Mouse (Mus musculus): Measurements from ENCODE around the gene Eef2kmt.

Gene Eef2kmt

DNA sequence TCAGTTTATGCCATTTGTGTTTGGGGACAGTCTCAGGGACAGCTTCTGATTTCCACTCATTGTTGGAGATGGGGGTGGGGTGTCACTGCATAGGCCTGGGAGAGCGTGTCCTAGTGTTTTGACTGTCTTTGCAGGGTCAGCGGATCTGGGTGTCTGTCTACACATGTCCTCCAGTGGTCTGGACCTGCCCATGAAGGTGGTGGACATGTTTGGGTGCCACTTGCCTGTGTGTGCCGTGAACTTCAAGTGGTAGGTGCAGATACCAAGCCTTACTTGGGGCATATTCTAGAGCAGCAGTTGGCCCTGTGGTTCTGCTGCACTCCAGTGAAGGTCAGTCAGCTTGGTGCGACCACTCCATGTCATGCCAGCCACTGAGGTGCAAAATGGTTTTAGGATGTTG, 13.4 kb downstream of the Eef2kmt start:
- no peak for TF ChIP-seq GATA4 (IDR thresholded peaks at IDR 0.05; ENCODE audit: insufficient replicate concordance, low read length)

DNA sequence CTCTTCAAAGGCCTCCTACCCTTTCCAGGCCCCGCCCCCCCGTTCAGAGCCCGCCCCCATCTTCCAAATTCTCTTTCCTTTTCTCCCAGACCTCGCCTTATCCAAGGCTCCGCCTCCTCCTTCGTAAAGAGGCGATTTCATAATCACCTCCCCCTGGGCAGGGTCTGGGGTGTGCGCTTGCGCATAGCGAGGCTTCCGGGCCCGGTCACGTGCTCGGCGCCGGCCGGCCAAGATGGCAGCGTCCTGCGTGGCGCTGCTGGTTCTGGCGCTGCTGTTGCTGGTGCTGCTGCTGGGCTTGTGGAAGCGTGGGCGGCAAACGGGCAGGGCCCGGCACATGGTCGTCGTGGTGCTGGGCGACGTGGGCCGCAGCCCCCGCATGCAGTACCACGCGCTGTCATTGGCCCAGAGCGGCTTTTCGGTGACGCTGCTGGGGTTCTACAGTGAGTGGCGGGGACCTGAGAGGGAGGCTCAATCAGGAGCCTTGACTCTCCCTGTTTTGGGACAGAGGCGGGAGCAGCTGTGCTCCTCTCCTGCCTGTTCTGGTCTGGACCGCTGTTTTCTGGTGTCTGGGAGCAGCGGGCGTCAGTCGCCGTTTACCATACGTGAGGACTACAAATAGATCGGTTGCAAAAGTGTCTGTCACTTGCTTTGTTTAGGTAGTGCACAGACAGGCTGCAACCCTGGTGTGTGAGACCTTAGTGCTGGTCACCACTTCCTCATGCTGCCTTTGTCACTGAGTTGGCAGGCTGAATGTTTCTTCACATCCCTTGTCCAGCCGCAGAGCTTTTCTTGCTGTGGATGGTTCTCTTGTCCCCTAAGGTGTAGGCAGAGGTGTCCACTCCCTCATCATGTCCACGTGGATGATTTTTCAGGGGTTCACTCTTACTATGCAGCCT, 22.1 kb downstream of the Eef2kmt start, which contains the start of gene Alg1:
Alg1 (plus strand) TSS at position 204 of the 896 bp plus-strand sequence.
- TF ChIP-seq GATA4 (IDR thresholded peaks at IDR 0.05; ENCODE audit: insufficient replicate concordance, low read length): peak; percentile 36; the same call in 1 of the 2 replicates

DNA sequence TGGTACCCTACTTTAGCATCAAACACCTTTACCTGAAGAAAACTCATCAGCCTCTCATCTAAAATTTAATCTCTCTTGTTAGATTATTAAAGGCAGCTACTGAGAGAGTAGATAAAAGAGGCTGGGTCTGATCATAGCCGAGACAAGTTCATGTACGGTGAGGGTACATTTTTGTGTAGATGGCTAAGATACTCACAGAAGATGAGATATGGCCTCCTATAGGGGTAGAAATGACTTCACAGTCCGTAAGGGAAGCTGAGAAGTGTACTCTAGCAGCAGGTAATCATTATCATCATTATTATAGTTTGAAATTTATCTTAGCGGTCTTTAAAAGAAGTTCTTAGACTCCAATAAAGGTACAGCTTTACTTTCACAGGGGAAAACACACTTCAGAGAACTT, 22.8 kb downstream of the Eef2kmt start:
- no peak for TF ChIP-seq GATA4 (IDR thresholded peaks at IDR 0.05; ENCODE audit: insufficient replicate concordance, low read length)

DNA sequence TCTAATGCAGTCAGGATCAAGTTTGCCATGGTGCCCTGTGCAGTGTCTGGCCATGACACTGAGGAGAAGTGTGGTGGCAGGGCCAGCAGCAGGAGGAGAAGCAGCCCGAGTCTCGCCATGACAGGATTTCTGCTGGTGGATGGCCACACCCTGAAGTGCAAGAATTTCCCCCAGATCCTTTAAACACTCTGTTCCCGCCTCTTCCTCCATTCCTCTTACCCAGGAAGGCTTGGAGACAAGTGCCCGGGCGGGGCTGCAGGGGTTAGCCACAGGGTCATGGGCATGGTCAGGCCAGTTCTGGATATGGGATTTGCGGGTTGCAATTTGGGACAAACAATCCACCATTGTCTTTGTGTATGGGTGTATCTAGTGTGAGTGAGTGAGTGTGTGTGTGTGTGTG, 33.6 kb downstream of the Eef2kmt start, which contains the start of gene AU021092:
AU021092 (minus strand) TSS at position 160 of the 400 bp plus-strand sequence.
- TF ChIP-seq GATA4 (IDR thresholded peaks at IDR 0.05; ENCODE audit: insufficient replicate concordance, low read length): no peak

DNA sequence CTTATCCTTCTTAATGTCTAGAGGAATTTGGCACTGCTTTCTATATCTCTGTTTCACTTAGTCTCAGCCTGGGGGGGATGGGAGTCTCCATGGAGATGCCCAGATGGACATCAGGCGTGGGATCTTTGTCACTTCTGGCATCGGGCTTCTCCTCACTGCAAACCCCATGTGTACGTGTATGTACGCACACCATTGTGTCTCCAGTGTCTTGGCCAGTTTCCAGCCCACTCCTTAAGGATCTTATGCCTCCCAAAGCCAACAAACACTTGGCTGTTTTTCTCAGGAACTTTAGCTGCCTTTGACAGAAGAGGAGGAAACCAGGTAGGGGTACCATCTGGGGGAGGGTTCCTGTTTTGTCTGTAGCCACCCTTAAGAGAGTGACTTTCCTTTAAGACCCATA, 34.4 kb downstream of the Eef2kmt start:
- TF ChIP-seq GATA4 (IDR thresholded peaks at IDR 0.05; ENCODE audit: insufficient replicate concordance, low read length): no peak

DNA sequence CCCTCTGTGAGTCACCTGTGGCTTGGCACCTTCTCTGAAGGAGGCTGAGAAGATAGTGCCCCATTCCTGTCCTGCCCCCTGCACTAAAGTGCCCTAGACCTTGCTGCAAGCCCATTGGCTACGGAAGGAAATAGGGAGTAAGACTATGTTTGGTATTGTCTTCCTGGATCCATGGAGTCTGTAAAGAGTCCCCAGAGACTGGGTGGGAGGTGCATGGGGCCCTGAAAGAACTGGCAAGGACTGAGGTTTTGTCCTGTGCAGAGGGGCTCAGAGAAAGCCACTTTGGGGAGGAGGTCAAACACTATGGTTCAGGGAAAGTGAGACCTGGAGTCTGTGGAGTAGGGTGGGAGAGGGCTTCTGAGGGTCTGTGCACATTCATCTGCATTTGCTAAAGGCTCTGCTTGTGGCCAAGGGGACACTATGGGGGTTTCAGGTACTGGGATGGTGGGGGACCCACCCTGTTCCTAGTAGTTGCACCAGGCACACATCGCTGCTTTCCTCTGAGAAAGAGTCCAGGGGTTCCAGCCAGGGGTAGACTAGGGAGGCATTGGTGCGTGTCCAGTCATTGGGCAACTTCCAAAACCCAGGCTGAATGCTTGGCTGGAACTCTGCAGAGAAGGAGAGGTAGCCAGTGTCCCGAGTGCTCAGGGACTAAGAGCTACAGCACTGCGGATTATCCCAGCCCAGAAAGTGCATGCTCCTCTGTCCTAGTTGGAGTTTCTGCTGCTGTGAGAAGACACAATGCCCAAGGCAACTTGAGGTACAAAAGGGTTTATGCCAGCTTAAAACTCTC, 38.2 kb downstream of the Eef2kmt start:
- TF ChIP-seq GATA4 (IDR thresholded peaks at IDR 0.05; ENCODE audit: insufficient replicate concordance, low read length): no peak

DNA sequence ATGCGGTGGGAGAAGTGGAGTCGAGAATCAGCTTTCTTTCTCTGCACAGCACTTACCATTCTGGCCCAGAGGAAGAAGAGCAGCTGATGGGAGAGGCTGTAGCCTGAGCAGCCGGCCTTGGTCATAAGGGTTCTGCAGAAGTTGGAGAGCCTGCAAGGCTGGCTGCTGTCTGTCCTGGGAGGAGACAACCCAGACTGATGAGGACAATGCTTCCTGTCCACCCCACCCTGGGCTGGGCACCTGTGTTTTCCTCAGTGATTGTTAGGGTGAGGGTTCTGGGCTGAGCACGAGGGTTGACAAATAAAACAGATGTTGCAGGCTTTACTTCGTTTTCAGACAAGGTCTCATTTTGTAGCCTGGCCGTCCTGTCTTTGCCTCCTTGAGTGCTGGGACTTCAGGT, 39.1 kb downstream of the Eef2kmt start:
- TF ChIP-seq GATA4 (IDR thresholded peaks at IDR 0.05; ENCODE audit: insufficient replicate concordance, low read length): no peak

DNA sequence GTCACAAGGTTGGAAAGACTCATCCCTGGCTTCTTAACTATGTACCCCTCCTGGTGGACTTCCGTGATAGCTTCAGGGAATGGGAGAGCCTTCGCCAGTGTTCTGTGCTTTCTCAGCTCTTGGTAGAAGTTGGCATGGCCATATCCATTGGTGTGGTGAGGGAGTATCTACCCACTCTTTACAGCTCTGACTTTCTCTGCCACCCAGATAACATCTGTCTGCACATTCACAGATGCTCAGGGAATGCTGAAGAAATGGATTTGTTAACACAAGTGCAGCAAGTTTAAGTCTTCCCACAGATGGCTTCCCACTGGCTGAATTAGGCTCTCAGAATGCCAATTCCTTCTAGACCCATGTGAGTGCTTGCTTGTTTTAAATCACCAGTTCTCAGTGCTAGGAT, 41.7 kb downstream of the Eef2kmt start:
- TF ChIP-seq GATA4 (IDR thresholded peaks at IDR 0.05; ENCODE audit: insufficient replicate concordance, low read length): no peak

DNA sequence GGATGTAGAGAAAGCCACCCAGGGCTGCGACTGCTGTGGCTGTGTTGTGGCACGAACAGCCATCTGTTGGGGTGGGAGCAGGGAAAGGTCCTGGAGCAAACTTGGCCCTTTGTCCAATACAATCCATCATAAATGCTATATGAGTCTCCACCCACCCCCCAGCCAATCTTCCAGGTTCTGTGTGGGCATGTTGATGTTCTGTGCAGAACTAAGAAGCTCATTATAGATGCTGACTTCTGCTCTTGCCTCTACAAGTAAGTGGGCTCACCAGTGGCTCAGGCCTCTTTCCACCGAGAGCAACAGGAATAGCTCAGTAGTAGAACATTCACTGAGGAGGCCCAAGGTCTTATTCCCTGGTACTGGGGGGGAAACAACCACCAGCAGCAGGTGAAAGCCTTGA, 43.6 kb downstream of the Eef2kmt start:
- no peak for TF ChIP-seq GATA4 (IDR thresholded peaks at IDR 0.05; ENCODE audit: insufficient replicate concordance, low read length)

DNA sequence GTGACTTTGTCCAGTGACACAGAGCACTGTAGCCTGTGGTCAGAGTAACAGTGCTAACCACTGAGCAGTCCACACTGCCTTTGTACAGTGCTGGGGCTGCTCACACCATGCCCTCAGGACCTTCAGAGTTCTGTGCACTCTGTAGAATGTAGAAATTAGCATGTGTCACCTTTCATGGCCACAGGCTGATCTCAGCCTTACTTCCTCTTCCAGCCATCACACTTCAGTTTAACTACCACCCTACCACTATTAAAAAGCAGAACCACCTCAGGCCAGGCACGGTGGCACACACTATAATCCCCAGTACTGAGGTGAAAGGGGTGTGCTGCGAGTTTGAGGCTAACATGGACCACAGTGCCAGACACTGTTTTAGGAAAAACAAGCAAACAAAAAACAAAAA, 45.4 kb downstream of the Eef2kmt start:
- no peak for TF ChIP-seq GATA4 (IDR thresholded peaks at IDR 0.05; ENCODE audit: insufficient replicate concordance, low read length)

DNA sequence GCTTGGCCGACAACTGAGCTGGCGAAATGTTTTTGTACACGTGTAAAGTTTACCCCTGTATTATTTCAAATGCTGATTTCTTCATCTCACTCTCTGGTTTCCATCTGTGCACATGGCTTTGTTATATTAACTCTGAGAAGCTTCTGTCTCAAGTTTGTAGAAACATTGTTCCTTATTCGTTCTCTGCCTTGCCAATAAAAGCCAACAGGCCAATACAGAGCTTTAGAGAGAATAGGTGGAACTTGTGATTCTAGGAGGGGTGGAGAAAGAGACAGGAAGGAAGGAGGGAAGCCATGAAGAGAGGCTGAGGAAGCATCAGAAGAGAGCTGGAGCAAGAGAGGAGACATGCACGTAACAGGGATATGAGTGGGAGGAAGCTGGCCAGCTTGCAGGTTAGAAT, 49.7 kb downstream of the Eef2kmt start:
- no peak for TF ChIP-seq GATA4 (IDR thresholded peaks at IDR 0.05; ENCODE audit: insufficient replicate concordance, low read length)

DNA sequence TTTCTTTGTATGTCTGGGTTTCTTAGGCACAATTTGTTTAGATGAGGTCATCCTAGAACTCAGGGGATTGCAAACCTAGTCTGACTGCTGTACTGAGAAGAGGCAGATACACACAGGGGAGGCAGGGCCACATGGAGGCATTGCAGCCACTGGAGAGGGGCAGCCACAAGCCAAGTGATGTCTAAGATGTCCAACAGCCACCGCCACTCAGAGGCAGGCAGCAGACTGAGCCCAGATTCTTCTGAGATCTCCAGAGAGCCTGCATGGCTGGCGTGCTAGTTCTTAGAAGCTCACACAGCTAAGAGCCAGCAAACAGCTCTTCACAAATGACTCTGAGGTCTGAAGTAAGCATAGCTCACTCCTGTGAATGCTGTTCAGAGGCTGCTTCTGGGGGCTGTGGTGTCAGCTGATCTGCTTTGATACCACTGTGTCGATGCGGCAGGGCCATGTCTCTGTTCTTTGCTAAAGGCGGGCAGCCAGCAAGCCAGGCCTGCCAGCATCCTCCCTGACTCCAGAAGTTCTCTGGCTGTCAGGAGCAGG, 50.3 kb downstream of the Eef2kmt start:
- TF ChIP-seq GATA4 (IDR thresholded peaks at IDR 0.05; ENCODE audit: insufficient replicate concordance, low read length): no peak

DNA sequence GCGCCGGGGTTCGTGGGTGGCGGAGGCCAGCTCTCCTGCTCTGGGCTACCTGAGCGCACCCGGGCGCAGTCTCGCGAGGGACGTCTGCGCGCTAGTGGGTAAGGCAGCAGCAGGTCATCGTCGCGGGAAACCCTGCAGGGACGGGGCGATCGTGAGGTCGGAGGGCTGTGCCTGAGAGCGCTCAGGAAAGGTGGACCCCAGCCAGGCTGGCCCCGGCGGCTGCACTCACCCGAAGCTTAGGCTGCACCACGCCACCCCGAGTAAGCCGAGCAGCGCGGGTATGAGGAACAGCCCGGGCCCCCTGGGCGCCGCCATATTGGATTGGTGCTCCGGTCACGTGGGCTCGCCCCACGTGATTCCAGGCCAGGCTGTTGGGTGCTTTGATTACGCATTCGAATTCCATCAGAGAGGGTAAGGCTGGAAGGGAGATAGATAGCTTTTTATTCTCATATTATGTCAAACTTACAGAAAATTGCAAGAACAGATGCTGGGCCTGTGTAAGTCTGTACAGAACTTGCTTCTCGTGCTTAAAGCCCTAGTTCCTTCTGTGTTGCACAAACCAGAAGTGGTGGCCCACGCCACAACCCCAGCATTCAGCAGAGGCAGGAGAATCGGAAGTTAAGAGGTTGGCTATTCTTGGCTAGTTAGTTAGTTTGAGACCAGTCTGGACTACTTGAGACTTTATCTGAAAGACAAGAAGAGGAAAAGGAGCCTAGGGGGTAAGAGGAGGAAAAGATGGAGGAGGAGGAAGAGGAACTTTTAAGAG, 51.9 kb downstream of the Eef2kmt start, which contains the start of gene Nagpa:
Nagpa (minus strand) TSS at position 345 of the 766 bp plus-strand sequence.
- no peak for TF ChIP-seq GATA4 (IDR thresholded peaks at IDR 0.05; ENCODE audit: insufficient replicate concordance, low read length)

DNA sequence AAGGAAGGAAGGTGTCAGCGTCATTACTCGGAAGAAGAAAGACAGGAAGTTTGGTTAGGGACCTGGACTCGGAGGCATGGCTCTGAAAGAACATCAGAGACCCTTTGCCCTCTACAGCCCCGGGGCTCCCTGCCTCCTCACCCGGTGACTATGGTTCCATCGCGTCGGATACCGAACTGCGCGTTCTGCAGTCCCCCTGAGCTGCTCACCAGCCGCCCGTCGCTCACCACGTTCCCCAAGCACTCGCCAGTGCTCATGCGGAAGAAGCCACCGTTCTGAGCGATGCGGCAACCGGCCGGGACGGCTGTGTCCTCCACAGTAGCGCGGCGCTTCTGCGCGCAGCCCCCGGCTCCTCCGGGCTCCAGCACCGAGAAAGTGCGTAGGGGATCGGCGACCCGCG, 52.6 kb downstream of the Eef2kmt start:
- no peak for TF ChIP-seq GATA4 (IDR thresholded peaks at IDR 0.05; ENCODE audit: insufficient replicate concordance, low read length)

DNA sequence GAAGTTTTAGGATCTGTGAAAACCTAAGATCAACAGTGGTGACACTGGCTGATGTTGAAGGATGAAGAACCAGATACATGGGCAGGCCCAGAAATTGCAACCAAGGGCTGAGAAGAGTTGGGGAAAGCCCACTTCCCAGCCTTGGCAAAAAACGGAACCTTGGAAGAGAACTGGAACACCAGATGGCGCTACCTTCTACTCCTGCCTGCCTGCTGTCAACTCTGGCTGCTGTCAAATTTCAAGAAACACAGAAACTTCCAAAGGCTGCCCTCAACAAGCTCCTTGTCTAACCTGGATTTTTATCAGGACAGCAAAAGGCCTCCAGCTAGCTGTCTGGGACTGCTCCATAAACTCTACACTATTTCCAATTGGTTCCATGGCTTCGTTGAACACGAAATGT, 53.1 kb downstream of the Eef2kmt start:
- no peak for TF ChIP-seq GATA4 (IDR thresholded peaks at IDR 0.05; ENCODE audit: insufficient replicate concordance, low read length)

Measured in liver, adult (tissue).